Mouse (Mus musculus): ENCODE results near the gene Flt4. TPM values are rescaled to one million over a fixed set of nuclear protein-coding genes. Genes with fewer than 3 reads are reported as not detected.

Flt4 gene
- total RNA-seq, 2 experiments from 2014 or later = 2.4 TPM

DNA sequence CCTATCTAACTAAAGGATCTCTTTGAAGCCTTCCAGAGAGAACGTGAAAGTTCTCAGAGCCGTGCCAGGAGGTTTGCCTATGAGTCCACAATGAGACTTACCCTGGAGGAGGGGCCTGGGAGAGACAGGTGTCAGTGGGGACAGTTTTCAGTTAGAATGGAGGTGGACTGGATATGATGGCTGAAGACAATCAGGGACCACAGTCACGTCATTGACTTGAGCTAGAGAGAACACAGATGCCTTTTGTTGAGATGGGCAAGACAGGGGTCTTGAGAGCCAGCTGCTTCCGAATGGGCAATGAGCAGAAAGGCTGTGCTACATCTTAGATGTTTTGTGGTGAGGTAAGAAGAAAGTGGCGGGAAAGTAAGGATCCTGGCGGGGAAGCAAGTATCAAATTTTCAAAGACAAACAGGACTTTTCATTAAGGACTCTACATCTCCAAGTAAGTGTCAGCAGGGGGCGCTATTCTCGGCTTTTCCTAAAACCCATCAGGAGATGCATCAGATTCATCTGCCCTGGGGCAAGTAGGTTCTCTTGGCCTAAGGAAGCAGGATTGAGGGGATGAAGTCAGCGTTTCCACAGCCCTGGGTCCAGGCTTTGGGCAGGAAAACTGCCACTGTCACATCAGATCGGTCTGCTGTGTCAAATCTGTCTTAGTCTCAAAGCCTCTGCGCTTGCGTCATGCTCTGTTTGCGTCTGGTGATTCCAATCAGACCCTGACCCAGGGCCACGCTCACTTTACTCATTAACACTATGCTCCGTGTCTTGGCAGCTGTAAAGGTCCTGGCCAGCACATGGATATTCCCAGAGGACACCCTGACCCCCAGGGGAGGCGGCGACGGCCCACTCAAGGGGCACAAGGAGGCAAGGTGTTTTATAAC, 41.3 kb downstream of the Flt4 start:
- TF ChIP-seq CTCF (IDR thresholded peaks at IDR 0.05) = peak; percentile 48
- intact Hi-C loops (cut with DNase I) = loop anchor here (2.0 to 10.0 kb wide), 4 partner anchors 62 to 304 kb away; partner anchors contain the start of genes Cnot6 and Mapk9
- Histone ChIP-seq H3K4me3 (no peak overlapping the region), H3K27ac (peak overlapping the region; percentile 78)
- DNase-seq (ENCODE audit: extremely low spot score in 1 of 2, low spot score in 2 of 2) = no peak

DNA sequence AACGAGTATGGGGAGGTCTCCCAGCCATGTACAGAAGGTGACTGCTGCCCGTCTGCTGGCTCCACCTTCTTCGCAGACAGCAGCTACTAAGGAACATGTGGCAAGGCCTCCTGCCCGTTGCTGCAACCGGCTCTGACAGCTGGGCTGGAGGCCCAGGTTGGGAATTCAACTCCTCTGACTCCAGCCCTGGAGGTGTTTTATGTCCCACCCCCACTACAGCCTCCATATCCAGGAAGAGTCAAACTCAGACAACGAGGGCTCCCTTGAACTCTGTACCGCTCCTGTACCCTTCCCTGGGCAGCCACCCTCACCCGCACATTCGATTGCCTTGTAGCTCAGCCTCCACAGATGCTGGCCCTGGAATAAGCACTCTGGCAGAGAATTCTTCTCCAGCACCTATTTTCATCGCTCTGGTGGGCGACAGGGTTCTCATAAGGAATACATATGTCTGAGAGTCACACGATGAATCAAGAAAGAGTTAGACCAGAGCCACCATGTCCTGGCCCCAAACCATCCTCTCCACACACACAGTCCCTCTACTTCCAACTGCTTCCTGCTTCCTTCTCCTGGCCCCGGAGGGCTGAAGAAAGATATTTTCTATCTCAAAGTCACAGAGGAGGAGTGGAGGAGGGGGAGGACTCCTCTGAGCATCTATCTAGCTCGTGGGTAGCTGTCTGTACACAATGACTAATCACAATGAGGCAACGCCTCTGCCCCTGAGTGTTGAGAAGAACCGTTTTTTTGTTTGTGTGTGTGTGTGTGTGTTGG, 42.1 kb downstream of the Flt4 start:
- no peak for TF ChIP-seq CTCF (IDR thresholded peaks at IDR 0.05)
- intact Hi-C loops (cut with DNase I) = loop anchor here (2.0 to 10.0 kb wide), 4 partner anchors 61 to 304 kb away; partner anchors contain the start of genes Cnot6 and Mapk9
- H3K27ac ChIP-seq = peak overlapping the region; percentile 78
- no peak overlapping the region for H3K4me3 ChIP-seq
- DNase-seq (ENCODE audit: extremely low spot score in 1 of 2, low spot score in 2 of 2) = peak; percentile 37 to 39

DNA sequence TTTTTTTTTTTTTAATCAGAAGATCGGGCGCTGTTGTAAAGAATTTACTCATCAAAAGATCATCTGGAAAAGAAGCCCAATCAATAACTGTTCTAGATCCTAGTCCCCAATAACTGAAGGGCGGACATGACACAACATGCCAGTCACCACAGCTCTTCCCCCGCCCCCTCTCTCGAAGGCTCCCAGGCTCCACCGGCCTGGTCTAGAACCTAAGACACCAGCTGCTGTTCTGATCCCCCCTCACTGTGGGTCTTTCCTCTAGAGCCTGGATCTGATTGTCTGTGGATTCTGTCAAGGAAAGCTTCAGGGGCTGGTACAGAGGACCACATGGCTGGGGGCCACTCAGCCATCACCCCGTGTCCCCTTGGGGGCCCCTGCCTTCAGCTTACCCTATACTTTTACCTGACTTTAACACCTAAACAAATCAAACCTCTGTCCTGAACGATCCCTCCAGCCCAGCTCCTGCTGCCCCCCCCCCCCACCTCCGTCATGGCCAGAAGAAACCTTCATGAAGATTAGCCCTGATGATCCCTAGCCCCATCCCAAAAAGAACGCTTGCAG, 42.8 kb downstream of the Flt4 start:
- no peak for TF ChIP-seq CTCF (IDR thresholded peaks at IDR 0.05)
- H3K27ac ChIP-seq = no peak overlapping the region
- intact Hi-C loops (cut with DNase I) = loop anchor here (2.0 to 10.0 kb wide), 4 partner anchors 60 to 303 kb away; partner anchors contain the start of genes Cnot6 and Mapk9
- no peak overlapping the region for H3K4me3 ChIP-seq
- no peak for DNase-seq (ENCODE audit: extremely low spot score in 1 of 2, low spot score in 2 of 2)

DNA sequence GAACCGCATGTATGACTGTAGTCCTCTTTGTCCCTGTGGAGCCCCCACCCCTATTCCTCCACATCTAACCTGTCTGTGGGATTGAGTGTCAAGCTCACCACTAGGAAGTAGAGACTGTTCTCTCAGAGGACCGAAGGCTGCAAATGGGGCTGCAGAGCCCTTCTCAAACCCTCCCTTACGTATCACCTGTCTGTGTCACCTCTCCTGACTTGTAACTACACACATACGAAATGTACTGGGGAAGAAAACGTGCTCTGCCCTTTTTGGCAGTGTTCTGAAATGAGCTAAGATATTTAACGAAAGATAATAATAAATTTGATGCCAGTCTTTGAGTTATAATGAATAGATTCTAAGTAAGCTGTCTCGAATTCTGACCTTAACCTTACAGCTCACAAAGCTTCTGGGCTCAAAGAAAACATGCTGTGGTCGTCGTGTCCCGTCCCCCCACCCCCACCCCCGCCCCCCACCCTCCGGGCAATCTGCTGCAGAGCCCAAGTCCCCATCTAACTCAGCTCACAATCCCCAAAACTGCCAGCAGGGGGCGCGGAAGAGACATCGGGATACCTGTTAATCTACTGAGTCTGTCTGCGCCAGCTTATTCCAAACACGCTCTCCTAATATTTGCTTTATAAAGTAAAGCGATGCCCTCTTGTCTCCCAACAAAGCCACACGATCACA, 43.5 kb downstream of the Flt4 start:
- TF ChIP-seq CTCF (IDR thresholded peaks at IDR 0.05) = peak; percentile 70
- intact Hi-C loops (cut with DNase I) = loop anchor here (5.0 to 10.0 kb wide), 3 partner anchors 60 to 302 kb away; partner anchors contain the start of genes Cnot6 and Mapk9
- no peak overlapping the region for H3K4me3 ChIP-seq

DNA sequence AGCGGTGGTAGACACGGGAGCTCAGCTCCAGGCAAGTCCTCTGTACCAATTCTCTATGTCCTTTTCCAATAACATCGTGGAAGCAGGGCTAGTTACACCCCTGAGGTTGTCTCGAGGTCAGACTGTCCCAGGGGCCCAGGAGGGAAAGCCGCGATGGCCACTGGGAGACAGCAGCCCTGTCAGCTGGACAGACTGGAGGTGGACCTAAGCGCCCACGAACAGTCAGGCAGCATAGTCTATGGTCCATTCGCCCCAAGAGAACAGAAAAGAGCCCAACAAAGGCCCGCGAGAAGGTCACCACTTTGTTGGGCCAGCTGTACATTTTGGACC, 44.0 kb downstream of the Flt4 start:
- no peak overlapping the region for H3K27ac ChIP-seq
- no peak overlapping the region for H3K4me3 ChIP-seq

More for the DNA sequence above, 43.5 kb downstream of the Flt4 start:
- peak overlapping the region; percentile 57 for H3K27ac ChIP-seq
- peak; percentile 81 to 85 for DNase-seq (ENCODE audit: extremely low spot score in 1 of 2, low spot score in 2 of 2)

DNA sequence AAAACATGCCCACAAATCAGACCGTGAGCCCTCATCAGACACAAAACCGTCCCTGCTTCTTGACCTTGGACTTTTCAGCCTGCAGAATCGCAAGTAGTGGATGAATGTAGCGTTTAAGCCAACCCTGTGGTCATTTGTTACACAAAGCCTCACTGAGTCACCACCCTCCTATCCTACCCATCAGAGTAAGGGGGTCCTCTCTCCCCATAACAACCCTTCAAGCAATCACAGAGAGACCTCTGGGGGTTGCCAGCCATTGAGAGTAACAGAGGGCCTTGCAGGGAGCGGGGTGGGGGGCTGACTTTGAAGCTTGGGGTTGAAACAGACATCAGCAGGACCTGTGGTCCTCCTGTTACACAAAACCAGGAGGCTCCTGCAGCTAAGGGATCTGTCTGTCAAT, 45.6 kb downstream of the Flt4 start:
- no peak for DNase-seq (ENCODE audit: extremely low spot score in 1 of 2, low spot score in 2 of 2)
- no peak for TF ChIP-seq CTCF (IDR thresholded peaks at IDR 0.05)
- Histone ChIP-seq H3K4me3 (no peak overlapping the region), H3K27ac (no peak overlapping the region)
- intact Hi-C loops (cut with DNase I) = loop anchor here (1.0 to 10.0 kb wide), 4 partner anchors 58 to 300 kb away; partner anchors contain the start of genes Cnot6 and Mapk9

More for the DNA sequence above, 44.0 kb downstream of the Flt4 start:
- intact Hi-C loops (cut with DNase I) = loop anchor here (5.0 to 10.0 kb wide), 3 partner anchors 59 to 302 kb away; partner anchors contain the start of genes Cnot6 and Mapk9
- DNase-seq (ENCODE audit: extremely low spot score in 1 of 2, low spot score in 2 of 2) = no peak
- no peak for TF ChIP-seq CTCF (IDR thresholded peaks at IDR 0.05)

DNA sequence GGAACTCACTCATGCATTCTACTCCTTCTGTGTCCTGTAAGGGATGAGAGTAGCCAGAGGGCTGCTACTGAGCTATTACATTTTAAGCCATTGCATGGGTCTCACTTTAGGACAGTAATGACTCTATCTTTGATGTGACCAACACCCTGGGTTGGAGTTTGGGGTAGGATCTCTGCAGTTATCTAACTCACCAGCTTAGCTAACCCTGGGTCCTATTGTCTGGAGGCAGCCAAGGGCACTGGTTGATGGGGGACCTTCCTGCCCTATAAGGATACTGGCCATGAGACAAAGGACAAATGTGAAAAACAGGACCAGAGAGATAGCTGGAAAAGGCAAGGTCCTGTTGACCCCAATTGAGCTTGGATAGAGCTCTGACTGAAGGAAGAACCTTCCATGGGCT, 46.4 kb downstream of the Flt4 start:
- no peak for TF ChIP-seq CTCF (IDR thresholded peaks at IDR 0.05)
- no peak for DNase-seq (ENCODE audit: extremely low spot score in 1 of 2, low spot score in 2 of 2)
- no peak overlapping the region for H3K27ac ChIP-seq
- intact Hi-C loops (cut with DNase I) = loop anchor here (10.0 kb wide), 2 partner anchors 189 to 299 kb away; partner anchors contain the start of gene Mapk9
- H3K4me3 ChIP-seq = no peak overlapping the region

DNA sequence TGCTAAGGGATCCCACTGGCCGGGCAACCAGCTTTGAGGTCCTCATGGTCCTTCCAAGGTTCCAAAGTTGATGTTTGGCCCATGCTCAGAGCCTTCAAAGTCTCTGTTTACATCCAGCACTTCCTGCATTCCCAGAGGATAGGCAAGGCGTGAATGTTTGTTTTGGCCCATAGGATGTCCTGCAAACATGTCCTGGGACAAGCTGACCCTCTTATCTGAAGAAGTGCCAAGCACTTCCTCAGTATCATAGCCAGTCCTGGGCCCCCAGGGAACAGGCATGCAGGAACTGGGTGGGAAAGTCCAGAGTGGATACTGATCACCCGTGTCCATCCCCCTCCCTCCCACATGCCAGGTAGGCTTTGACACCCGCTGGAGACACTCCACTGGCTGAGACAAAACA, 49.0 kb downstream of the Flt4 start:
- intact Hi-C loops (cut with DNase I) = loop anchor here (10.0 kb wide), 2 partner anchors 187 to 297 kb away; partner anchors contain the start of gene Mapk9
- no peak for TF ChIP-seq CTCF (IDR thresholded peaks at IDR 0.05)
- Histone ChIP-seq H3K27ac (no peak overlapping the region), H3K4me3 (no peak overlapping the region)
- no peak for DNase-seq (ENCODE audit: extremely low spot score in 1 of 2, low spot score in 2 of 2)

DNA sequence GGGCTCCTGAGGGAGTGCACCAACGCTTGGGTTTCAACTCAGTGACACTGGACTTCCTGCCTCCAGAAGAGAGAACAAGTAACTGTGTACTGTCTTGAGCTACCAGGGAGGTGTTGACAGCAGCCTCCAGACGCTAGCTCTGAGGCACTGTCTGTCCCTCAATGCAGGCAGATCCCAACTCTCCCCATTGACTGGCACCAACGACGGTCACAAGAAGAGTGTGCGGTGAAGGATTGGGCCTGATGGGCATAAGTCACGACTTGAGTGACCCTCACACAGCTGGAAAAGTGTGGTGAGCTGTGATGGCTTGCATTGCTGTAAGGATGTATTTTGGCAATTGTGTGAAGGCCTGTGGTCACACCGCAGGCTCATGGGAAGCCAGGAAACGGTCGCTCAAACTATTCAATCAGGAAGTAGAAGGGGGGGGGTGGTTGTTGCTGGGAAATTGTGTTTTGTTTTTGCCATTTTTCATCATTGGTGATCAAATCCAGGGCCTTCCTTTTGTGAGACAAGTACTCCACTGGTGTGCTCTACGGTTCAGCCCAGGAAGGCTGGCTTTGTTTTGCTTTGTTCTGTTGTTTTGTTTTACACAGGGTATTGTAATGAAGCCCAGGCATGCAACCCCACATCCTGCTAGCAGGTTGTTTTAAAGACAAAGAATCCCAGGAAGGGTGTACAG, 49.9 kb downstream of the Flt4 start:
- H3K27ac ChIP-seq = peak overlapping the region; percentile 51; the same call in 1 of the 2 replicates
- DNase-seq (ENCODE audit: extremely low spot score in 1 of 2, low spot score in 2 of 2) = no peak
- intact Hi-C loops (cut with DNase I) = loop anchor here (10.0 kb wide), 2 partner anchors 186 to 296 kb away; partner anchors contain the start of gene Mapk9
- no peak overlapping the region for H3K4me3 ChIP-seq
- TF ChIP-seq CTCF (IDR thresholded peaks at IDR 0.05) = no peak

DNA sequence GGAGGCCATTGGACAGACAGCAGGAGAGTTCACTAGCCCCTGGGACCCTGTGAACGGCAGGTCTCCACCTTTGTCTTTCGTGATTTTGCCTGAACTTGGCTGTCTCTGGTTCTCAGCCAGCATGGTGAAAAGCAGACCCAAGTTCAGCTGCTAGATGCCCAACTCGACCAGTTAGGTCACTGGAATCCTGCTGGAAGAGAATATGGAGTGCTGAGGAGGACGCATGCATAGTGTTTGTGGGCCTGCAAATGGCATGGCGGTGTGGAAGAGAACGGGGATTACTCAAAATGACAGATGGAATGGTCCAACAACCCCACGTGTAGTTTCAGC, 50.4 kb downstream of the Flt4 start:
- H3K4me3 ChIP-seq = no peak overlapping the region
- no peak for TF ChIP-seq CTCF (IDR thresholded peaks at IDR 0.05)
- DNase-seq (ENCODE audit: extremely low spot score in 1 of 2, low spot score in 2 of 2) = no peak
- H3K27ac ChIP-seq = peak overlapping the region; percentile 3; the same call in 1 of the 2 replicates
- intact Hi-C loops (cut with DNase I) = loop anchor here (10.0 kb wide), 2 partner anchors 185 to 295 kb away; partner anchors contain the start of gene Mapk9

All from left cerebral cortex, adult 2 months (tissue).